Mouse (Mus musculus) neural tube, embryonic 15.5 days (tissue): ENCODE measurements at regions not wholly inside any gene's neighbourhood (a gene's known extent, or its start where the extent isn't known, plus 50 kb on each side); places are given as distances from the start of the nearest gene placed in this dataset.

Experiments
- ATAC-seq: fragments of 200-750 bp; cut with Nextera tagmentation; 2 replicates; pipeline ENCODE4 v1.8.0; 2017; ENCODE audit warnings: mild to moderate bottlenecking, moderate TSS enrichment, moderate library complexity; ENCODE audit not compliant: low FRiP score
- H3K27ac ChIP-seq: fragments of 300-500 bp; sonication (generic); replicated peaks from 2 replicates; pipeline ENCODE4 v1.5.1; 2015; ENCODE audit warnings: mild to moderate bottlenecking, inconsistent platforms
- H3K27me3 ChIP-seq: fragments of 300-500 bp; sonication (generic); replicated peaks from 2 replicates; pipeline ENCODE4 v1.6.1; 2015; ENCODE audit warnings: inconsistent platforms
- H3K36me3 ChIP-seq: fragments of 300-500 bp; sonication (generic); 2 replicates; pipeline ENCODE4 v1.6.1; 2015; ENCODE audit warnings: inconsistent platforms
- H3K4me1 ChIP-seq: fragments of 300-500 bp; sonication (generic); 2 replicates; pipeline ENCODE4 v1.6.1; 2015; ENCODE audit warnings: inconsistent platforms
- H3K4me2 ChIP-seq: fragments of 300-500 bp; sonication (generic); 2 replicates; pipeline ENCODE4 v1.6.1; 2015; ENCODE audit warnings: inconsistent platforms, mild to moderate bottlenecking, moderate library complexity
- H3K4me3 ChIP-seq: fragments of 300-500 bp; sonication (generic); replicated peaks from 2 replicates; pipeline ENCODE4 v1.5.1; 2015; ENCODE audit warnings: mild to moderate bottlenecking, inconsistent platforms
- H3K9ac ChIP-seq: fragments of 300-500 bp; sonication (generic); replicated peaks from 2 replicates; pipeline ENCODE4 v1.6.1; 2015; ENCODE audit warnings: mild to moderate bottlenecking, inconsistent platforms
- H3K9me3 ChIP-seq: fragments of 300-500 bp; sonication (generic); replicated peaks from 2 replicates; pipeline ENCODE4 v1.6.1; 2016; ENCODE audit warnings: inconsistent platforms
- WGBS: fragments of 180-500 bp; shearing (Covaris S2); methylation state at CpG from one replicate; pipeline ENCODE4 v1.1.7; 2015; ENCODE audit warnings: mixed read lengths; 5-methylcytosine and 5-hydroxymethylcytosine counted together

DNA sequence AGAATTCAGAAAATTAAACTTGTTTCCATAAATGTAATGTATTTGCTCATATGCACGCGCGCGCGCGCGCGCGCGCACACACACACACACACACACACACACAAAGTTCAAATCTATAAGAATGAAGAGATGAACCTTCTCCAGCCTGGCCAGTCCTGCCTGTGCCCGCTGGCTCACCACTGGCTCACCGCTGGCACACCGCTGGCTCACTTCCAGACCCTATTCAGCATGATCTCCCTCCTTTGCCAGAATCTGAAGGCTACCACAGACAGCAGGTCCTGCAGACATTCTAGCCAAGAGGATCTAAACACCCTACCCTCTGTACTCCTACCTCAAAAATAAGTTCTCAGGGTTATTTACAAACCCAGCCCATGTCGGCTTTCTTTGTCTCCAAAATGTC, 69.3 kb upstream of the Hnrnpk start:
- Histone ChIP-seq H3K36me3 (no peaks in the 10 kb centered on the region), H3K4me2 (peak overlapping the region; percentile 72), H3K27ac (no peak overlapping the region), H3K4me3 (no peak overlapping the region), H3K9ac (no peak overlapping the region), H3K9me3 (no peaks in the 10 kb centered on the region), H3K27me3 (0 out of 2 replicates have a peak, but pooled peaks cover 3% of the 10 kb centered on the region), H3K4me1 (peaks cover 12% of the 10 kb centered on the region)
- no peak for ATAC-seq
- 75% methylated on average over 14 of the region's 14 CpGs for WGBS

DNA sequence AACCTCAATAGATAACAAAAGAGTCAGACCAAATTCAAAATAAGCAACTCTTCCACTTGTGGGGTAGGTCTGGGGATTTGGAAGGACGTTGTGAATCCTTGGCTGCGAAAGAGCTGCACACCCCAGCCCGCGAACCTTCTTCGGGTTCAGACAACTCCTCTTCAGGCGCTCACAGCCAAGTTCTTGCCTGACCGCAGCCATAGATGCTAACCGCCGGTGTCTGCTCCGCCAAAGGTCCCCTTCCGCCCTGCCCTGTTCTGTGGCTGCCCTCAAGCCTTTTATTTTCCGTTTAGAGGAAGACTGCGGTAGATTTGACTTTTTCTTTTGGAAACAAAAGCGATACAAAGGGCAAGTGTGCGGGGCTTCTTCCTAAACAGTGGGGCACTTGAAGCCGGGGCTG, 68.6 kb upstream of the Hnrnpk start:
- Histone ChIP-seq H3K27me3 (0 out of 2 replicates have a peak, but pooled peaks cover 3% of the 10 kb centered on the region), H3K4me2 (peak overlapping the region; percentile 72), H3K4me1 (peaks cover 12% of the 10 kb centered on the region), H3K4me3 (peak overlapping the region; percentile 36), H3K9me3 (no peaks in the 10 kb centered on the region), H3K9ac (peak overlapping the region; percentile 38; the same call in 1 of the 2 replicates), H3K36me3 (no peaks in the 10 kb centered on the region), H3K27ac (no peak overlapping the region; the same call in 1 of the 2 replicates)
- ATAC-seq: no peak
- WGBS: 2% methylated on average over 16 of the region's 16 CpGs

DNA sequence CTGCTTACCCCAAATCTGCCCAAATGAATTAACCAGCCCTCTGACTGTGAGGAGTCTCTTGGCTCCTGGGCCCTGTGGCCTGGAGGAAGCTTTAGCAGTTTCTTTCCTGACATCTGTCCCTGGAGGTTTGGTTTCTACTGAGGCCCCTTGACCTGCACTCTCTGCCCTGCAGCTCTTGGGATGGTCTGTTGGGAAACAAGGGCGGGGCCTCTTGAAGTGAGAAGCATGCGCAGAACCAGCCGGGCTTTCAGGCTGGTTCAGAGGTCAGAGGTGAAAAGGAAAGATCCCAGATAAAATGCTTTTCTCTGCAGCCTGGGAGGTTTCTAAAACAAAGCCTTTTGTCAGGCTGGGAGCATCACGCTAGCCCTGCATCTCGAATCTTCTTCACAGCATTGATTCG, 66.6 kb upstream of the Hnrnpk start:
- Histone ChIP-seq H3K27ac (no peak overlapping the region), H3K4me2 (no peak overlapping the region), H3K4me3 (no peak overlapping the region), H3K36me3 (no peaks in the 10 kb centered on the region), H3K9me3 (no peaks in the 10 kb centered on the region), H3K9ac (no peak overlapping the region), H3K4me1 (peaks cover 23% of the 10 kb centered on the region), H3K27me3 (0 out of 2 replicates have a peak, but pooled peaks cover 3% of the 10 kb centered on the region)
- ATAC-seq: no peak
- WGBS: 13% methylated on average over 6 of the region's 6 CpGs

DNA sequence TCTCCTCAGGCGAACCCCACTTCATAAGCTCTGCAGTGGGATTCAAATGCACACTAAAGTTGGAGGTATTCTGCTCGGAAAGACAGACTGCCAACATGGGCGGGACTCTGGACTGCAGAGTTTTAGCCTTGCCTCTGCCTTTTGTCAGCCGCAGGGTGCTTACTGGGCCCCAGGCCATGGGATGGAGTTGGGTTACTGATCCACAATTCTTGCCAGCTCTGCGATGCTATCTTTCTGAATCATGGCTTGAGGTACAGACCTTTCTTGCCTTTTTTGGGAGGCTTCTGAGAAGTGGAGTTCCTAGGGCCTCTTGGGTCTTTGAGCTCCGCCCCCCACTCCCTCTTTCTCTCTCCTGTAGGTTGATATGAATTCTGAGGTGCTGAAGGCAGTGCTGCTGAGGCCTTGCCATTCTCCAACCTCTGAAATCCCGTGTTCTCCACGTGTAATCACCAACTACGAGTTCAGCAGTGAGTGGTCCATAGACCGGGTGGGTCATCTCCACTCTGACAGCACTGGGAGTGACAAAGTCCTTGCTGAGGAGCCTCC, 64.0 kb upstream of the Hnrnpk start:
- no peak overlapping the region for H3K9ac ChIP-seq
- no peaks in the 10 kb centered on the region for H3K9me3 ChIP-seq
- no peak overlapping the region for H3K4me2 ChIP-seq
- H3K27ac ChIP-seq: no peak overlapping the region
- H3K27me3 ChIP-seq: no peaks in the 10 kb centered on the region
- no peaks in the 10 kb centered on the region for H3K36me3 ChIP-seq
- no peak for ATAC-seq
- 89% methylated on average over 10 of the region's 10 CpGs for WGBS
- no peak overlapping the region for H3K4me3 ChIP-seq
- H3K4me1 ChIP-seq: peaks cover 23% of the 10 kb centered on the region

DNA sequence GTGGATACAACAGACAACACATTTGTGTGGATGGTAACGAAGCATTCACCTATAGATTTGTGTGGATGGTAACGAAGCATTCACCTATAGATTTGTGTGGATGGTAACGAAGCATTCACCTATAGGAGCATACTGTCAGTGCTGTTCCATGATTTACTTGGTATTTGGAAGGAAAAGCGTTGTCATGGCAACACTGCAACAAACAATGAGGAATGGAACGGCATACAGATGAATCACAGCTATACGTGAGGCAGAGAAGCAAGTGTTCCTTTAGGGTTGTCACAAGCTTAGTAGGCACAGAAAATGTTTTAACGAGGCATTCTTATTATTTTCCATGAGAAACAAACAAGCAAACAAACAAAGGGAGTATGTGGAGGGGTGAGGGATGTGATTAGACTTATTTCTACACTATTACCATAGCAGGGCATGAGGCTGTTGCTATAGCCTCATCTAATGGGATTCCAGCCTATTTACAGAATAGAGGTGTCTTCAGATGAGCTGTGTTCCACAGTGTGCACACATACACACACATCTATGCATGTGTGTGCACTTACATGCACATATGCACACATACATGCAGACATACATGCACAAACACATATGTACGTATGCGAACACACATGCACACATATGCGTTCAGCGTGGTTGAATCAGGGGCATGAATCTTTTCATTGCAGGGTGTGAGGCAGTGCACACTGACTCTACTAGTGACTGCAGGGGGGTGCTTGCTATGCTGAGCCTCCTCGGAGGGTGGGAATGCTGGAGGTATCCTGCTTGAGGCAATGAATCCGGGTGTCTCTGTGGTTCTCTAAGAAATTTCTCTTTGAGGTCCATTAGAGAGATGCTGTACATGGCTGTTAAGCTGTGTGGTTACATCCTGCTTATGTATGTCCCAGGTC, 62.3 kb upstream of the Hnrnpk start:
- no peaks in the 10 kb centered on the region for H3K27me3 ChIP-seq
- 0 out of 2 replicates have a peak overlapping the region, but pooled peaks have one; percentile 9 for H3K27ac ChIP-seq
- peak; percentile 73; the same call in 1 of the 2 replicates for ATAC-seq
- H3K4me3 ChIP-seq: no peak overlapping the region
- no peaks in the 10 kb centered on the region for H3K36me3 ChIP-seq
- 61% methylated on average over 13 of the region's 13 CpGs for WGBS
- H3K4me2 ChIP-seq: no peak overlapping the region
- H3K9ac ChIP-seq: no peak overlapping the region
- no peaks in the 10 kb centered on the region for H3K9me3 ChIP-seq
- H3K4me1 ChIP-seq: peaks cover 14% of the 10 kb centered on the region
